ENCODE assay signal across 27 mouse cellular contexts in genomic region chr5:46654189-46654588, GRCm38 (mm10).
"Had no signal": no experiment of that assay in that cellular context is flagged by ENCODE, and none has a peak within 500 bp of the region (broad histone marks: within the 10 kb centered on the region; RNA-seq: fewer than 3 reads in every experiment).

No protein-coding gene starts in this region.

- H3K4me3 ChIP-seq: limb, embryonic 10.5 days; limb, embryonic 12.5 days; limb, embryonic 13.5 days; limb, embryonic 15.5 days; liver, embryonic 12.5 days; liver, embryonic 13.5 days; liver, embryonic 15.5 days; lung, embryonic 15.5 days; megakaryocyte, embryonic 14.5 days; midbrain, embryonic 10.5 days; midbrain, embryonic 12.5 days; midbrain, embryonic 13.5 days; midbrain, embryonic 15.5 days; myocyte had no signal

- H3K9ac ChIP-seq: limb, embryonic 12.5 days; limb, embryonic 13.5 days; limb, embryonic 15.5 days; liver, embryonic 12.5 days; liver, embryonic 13.5 days; liver, embryonic 14.5 days; liver, embryonic 15.5 days; liver, postnatal 0 days; lung, embryonic 14.5 days; lung, embryonic 15.5 days; midbrain, embryonic 12.5 days; midbrain, embryonic 13.5 days; midbrain, embryonic 15.5 days had no signal

- DNase-seq: left cerebral cortex, postnatal 4 days; liver; liver, embryonic 13.5 days; liver, postnatal 0 days; lung, adult 18-20 months; lung, adult 2 months; lung, embryonic 14.5 days; lung, postnatal 10 days; lung, postnatal 14 days; lung, postnatal 36 days; lung, postnatal 4 days; midbrain, embryonic 14.5 days had no signal

- H3K27me3 ChIP-seq: limb, embryonic 12.5 days; limb, embryonic 13.5 days; limb, embryonic 15.5 days; liver, embryonic 12.5 days; liver, embryonic 13.5 days; liver, embryonic 15.5 days; lung, embryonic 15.5 days; megakaryocyte, embryonic 14.5 days; midbrain, embryonic 12.5 days; midbrain, embryonic 13.5 days; midbrain, embryonic 15.5 days had no signal

- H3K4me1 ChIP-seq: limb, embryonic 10.5 days; limb, embryonic 12.5 days; limb, embryonic 13.5 days; limb, embryonic 15.5 days; liver, embryonic 12.5 days; liver, embryonic 13.5 days; liver, embryonic 15.5 days; lung, embryonic 15.5 days; midbrain, embryonic 10.5 days; midbrain, embryonic 12.5 days; midbrain, embryonic 13.5 days; midbrain, embryonic 15.5 days had no signal

- H3K27ac ChIP-seq: limb, embryonic 10.5 days; limb, embryonic 12.5 days; limb, embryonic 13.5 days; limb, embryonic 15.5 days; liver, embryonic 12.5 days; liver, embryonic 13.5 days; liver, embryonic 14.5 days; liver, embryonic 15.5 days; lung, embryonic 15.5 days; macrophage; midbrain, embryonic 10.5 days; midbrain, embryonic 12.5 days; midbrain, embryonic 13.5 days; midbrain, embryonic 15.5 days had no signal

- H3K9me3 ChIP-seq: limb, embryonic 10.5 days; limb, embryonic 12.5 days; limb, embryonic 13.5 days; limb, embryonic 15.5 days; liver, embryonic 12.5 days; liver, embryonic 13.5 days; liver, embryonic 15.5 days; lung, embryonic 15.5 days; megakaryocyte, embryonic 14.5 days; midbrain, embryonic 10.5 days; midbrain, embryonic 12.5 days; midbrain, embryonic 13.5 days; midbrain, embryonic 15.5 days had no signal

- H3K36me3 ChIP-seq: limb, embryonic 10.5 days; limb, embryonic 12.5 days; limb, embryonic 13.5 days; limb, embryonic 15.5 days; liver, embryonic 12.5 days; liver, embryonic 13.5 days; liver, embryonic 15.5 days; lung, embryonic 15.5 days; midbrain, embryonic 10.5 days; midbrain, embryonic 12.5 days; midbrain, embryonic 13.5 days; midbrain, embryonic 15.5 days had no signal
